Mouse (Mus musculus): ENCODE measurements around the gene Echdc2. TPM values are rescaled to one million over a fixed set of nuclear protein-coding genes. Genes with fewer than 3 reads are reported as not detected.
A peak's percentile ranks its signal among the peaks of the same experiment; 100 is the strongest.
"Not testable (repeated sequence)": the region's sequence is repeated elsewhere in the genome, so short reads cannot be mapped to it uniquely, and the experiment has no call there.

Gene Echdc2
- polyA plus RNA-seq (2015; fragmentation: Nextera tagmentation; extraction: Ambion mirVana), result 10.0 and 10.4 TPM in 2 replicates

GRCm38 (mm10) chr4:108165152-108165895, at the start of gene Echdc2:
Gene Echdc2, plus strand, starts transcription at chr4:108165437.
- Histone ChIP-seq H3K36me3 (no peaks in the 10 kb centered on the region), H3K27ac (replicated peaks) (no peak within 1 kb of the TSS), H3K4me1 (peaks cover 10% of the 10 kb centered on the region; the same call in 1 of the 2 replicates), H3K4me3 (peak within 1 kb of the TSS; percentile 66), H3K4me2 (replicated peaks) (peak within 1 kb of the TSS; percentile 99), H3K9ac (replicated peaks) (peak within 1 kb of the TSS; percentile 59), H3K27me3 (no peaks in the 10 kb centered on the region), H3K9me3 (no peaks in the 10 kb centered on the region)
- peak; percentile 38; the same call in 1 of the 2 replicates for ATAC-seq (replicated peaks)
- WGBS, result under 1% methylated on average over 43 of the region's 43 CpGs

DNA sequence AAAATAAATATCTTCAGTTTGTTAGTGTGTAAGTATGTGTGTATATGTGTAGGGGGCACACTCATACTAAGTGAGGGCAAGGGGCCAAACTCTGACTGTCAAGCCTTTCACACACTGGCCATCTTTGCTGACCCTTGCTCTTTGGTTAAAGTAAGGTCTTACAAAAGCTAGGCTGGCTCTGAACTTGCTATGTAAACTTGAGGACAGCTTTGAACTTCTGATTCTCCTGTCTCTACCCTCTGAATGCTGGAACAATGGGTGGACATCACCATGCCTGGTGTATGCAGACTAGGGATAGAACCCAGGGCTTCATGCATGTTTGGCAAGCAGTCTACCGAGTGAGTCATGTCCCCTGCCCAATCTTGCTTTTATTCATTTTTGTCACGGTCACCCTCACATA, 48.8 kb upstream of the Echdc2 start:
- Histone ChIP-seq H3K27ac (replicated peaks) (no peak overlapping the region), H3K4me2 (replicated peaks) (no peak overlapping the region), H3K9ac (replicated peaks) (no peak overlapping the region), H3K4me1 (no peaks in the 10 kb centered on the region), H3K27me3 (no peaks in the 10 kb centered on the region), H3K4me3 (no peak overlapping the region), H3K36me3 (no peaks in the 10 kb centered on the region), H3K9me3 (no peaks in the 10 kb centered on the region)
- 92% methylated on average over 2 of the region's 2 CpGs for WGBS
- no peak for ATAC-seq (replicated peaks)

GRCm38 (mm10) chr4:108117488-108117887, 47.7 kb upstream of the Echdc2 start:
- peak overlapping the region; percentile 66; the same call in 1 of the 2 replicates for H3K4me3 ChIP-seq
- ATAC-seq (replicated peaks), result no peak
- WGBS, result 93% methylated on average over 8 of the region's 8 CpGs

GRCm38 (mm10) chr4:108117924-108118876, 47.0 kb upstream of the Echdc2 start:
- Histone ChIP-seq H3K36me3 (no peaks in the 10 kb centered on the region), H3K9me3 (no peaks in the 10 kb centered on the region), H3K4me2 (replicated peaks) (peak overlapping the region; percentile 55), H3K27me3 (no peaks in the 10 kb centered on the region), H3K4me1 (no peaks in the 10 kb centered on the region), H3K9ac (replicated peaks) (peak overlapping the region; percentile 67), H3K4me3 (peak overlapping the region; percentile 66), H3K27ac (replicated peaks) (peak overlapping the region; percentile 57)
- peak; percentile 95 for ATAC-seq (replicated peaks)
- 13% methylated on average over 45 of the region's 45 CpGs for WGBS

More at GRCm38 (mm10) chr4:108117488-108117887, 47.7 kb upstream of the Echdc2 start:
- Histone ChIP-seq H3K9ac (replicated peaks) (no peak overlapping the region), H3K36me3 (no peaks in the 10 kb centered on the region), H3K27me3 (no peaks in the 10 kb centered on the region), H3K27ac (replicated peaks) (no peak overlapping the region), H3K4me2 (replicated peaks) (no peak overlapping the region), H3K4me1 (no peaks in the 10 kb centered on the region), H3K9me3 (no peaks in the 10 kb centered on the region)

- no peak for ATAC-seq (replicated peaks)
- WGBS, result 92% methylated on average over 1 of the region's 1 CpGs
- H3K36me3 ChIP-seq, result no peaks in the 10 kb centered on the region
Observed at GRCm38 (mm10) chr4:108124104-108124503, 41.1 kb upstream of the Echdc2 start.

GRCm38 (mm10) chr4:108126260-108126659, 39.0 kb upstream of the Echdc2 start:
- H3K27ac ChIP-seq (replicated peaks), result no peak overlapping the region
- H3K36me3 ChIP-seq, result no peaks in the 10 kb centered on the region
- H3K4me1 ChIP-seq, result no peaks in the 10 kb centered on the region
- no peaks in the 10 kb centered on the region for H3K9me3 ChIP-seq
- WGBS, result 91% methylated on average over 4 of the region's 4 CpGs
- no peak overlapping the region for H3K9ac ChIP-seq (replicated peaks)
- no peak overlapping the region for H3K4me2 ChIP-seq (replicated peaks)
- H3K27me3 ChIP-seq, result no peaks in the 10 kb centered on the region
- no peak for ATAC-seq (replicated peaks)
- H3K4me3 ChIP-seq, result no peak overlapping the region

More at GRCm38 (mm10) chr4:108124104-108124503, 41.1 kb upstream of the Echdc2 start:
- no peak overlapping the region for H3K9ac ChIP-seq (replicated peaks)
- no peaks in the 10 kb centered on the region for H3K27me3 ChIP-seq
- no peak overlapping the region for H3K4me3 ChIP-seq
- H3K9me3 ChIP-seq, result no peaks in the 10 kb centered on the region
- H3K27ac ChIP-seq (replicated peaks), result no peak overlapping the region
- H3K4me1 ChIP-seq, result no peaks in the 10 kb centered on the region
- no peak overlapping the region for H3K4me2 ChIP-seq (replicated peaks)

DNA sequence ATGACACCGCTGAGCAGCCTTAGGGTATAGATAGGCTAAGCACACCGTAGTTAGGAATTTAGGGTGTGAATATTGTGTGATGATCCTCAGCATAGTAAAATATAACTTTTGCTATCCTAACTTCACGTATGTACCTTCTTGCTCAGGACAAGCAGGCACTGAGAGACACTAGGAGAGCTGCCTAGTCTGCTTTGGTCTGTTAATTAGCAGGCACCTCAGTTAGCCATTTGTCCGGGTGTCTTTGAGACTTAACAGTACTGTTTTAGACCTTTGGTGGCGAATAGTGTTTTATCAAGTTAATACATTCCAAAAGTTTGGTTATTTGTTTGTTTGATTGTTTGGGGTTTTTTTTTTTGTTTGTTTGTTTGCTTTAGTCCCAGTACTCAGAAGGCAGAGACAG, 37.7 kb upstream of the Echdc2 start:
- no peaks in the 10 kb centered on the region for H3K4me1 ChIP-seq
- no peak overlapping the region for H3K4me2 ChIP-seq (replicated peaks)
- H3K27me3 ChIP-seq, result no peaks in the 10 kb centered on the region
- no peaks in the 10 kb centered on the region for H3K36me3 ChIP-seq
- no peak overlapping the region for H3K9ac ChIP-seq (replicated peaks)
- H3K4me3 ChIP-seq, result no peak overlapping the region
- H3K9me3 ChIP-seq, result no peaks in the 10 kb centered on the region
- no peak overlapping the region for H3K27ac ChIP-seq (replicated peaks)
- 93% methylated on average over 5 of the region's 5 CpGs for WGBS
- ATAC-seq (replicated peaks), result no peak

- Histone ChIP-seq H3K4me3 (no peak overlapping the region), H3K27ac (replicated peaks) (no peak overlapping the region), H3K27me3 (no peaks in the 10 kb centered on the region), H3K36me3 (no peaks in the 10 kb centered on the region), H3K9me3 (no peaks in the 10 kb centered on the region), H3K4me2 (replicated peaks) (no peak overlapping the region), H3K4me1 (no peaks in the 10 kb centered on the region), H3K9ac (replicated peaks) (no peak overlapping the region)
- WGBS, result 96% methylated on average over 2 of the region's 2 CpGs
- no peak for ATAC-seq (replicated peaks)
Observed at GRCm38 (mm10) chr4:108128339-108128738, 36.9 kb upstream of the Echdc2 start.

- no peak for ATAC-seq (replicated peaks)
- Histone ChIP-seq H3K4me2 (replicated peaks) (no peak overlapping the region), H3K27me3 (no peaks in the 10 kb centered on the region), H3K27ac (replicated peaks) (no peak overlapping the region), H3K4me3 (no peak overlapping the region), H3K9ac (replicated peaks) (no peak overlapping the region), H3K4me1 (no peaks in the 10 kb centered on the region), H3K9me3 (no peaks in the 10 kb centered on the region), H3K36me3 (no peaks in the 10 kb centered on the region)
- WGBS, result 87% methylated on average over 3 of the region's 3 CpGs
Observed at GRCm38 (mm10) chr4:108130452-108130851, 34.8 kb upstream of the Echdc2 start.

DNA sequence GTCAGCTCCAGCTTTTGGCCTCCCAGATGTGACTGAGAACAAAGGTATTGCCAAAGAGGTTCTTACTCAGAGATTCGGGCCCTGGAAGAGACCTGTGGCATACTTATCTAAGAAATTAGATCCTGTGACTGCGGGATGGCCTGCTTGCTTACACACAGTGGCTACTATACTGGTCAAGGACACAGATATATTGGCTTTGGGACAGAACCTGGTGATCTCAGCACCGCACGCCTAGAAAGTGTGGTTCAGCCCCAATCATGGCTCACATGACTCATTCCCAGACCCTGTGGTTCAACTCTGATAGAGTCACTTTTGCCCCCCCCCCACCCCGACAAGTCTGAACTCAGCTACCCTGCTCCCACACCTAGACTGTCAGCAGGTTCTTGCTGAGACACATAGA, 28.3 kb upstream of the Echdc2 start:
- Histone ChIP-seq H3K9ac (replicated peaks) (no peak overlapping the region), H3K36me3 (no peaks in the 10 kb centered on the region)
- no peak for ATAC-seq (replicated peaks)

DNA sequence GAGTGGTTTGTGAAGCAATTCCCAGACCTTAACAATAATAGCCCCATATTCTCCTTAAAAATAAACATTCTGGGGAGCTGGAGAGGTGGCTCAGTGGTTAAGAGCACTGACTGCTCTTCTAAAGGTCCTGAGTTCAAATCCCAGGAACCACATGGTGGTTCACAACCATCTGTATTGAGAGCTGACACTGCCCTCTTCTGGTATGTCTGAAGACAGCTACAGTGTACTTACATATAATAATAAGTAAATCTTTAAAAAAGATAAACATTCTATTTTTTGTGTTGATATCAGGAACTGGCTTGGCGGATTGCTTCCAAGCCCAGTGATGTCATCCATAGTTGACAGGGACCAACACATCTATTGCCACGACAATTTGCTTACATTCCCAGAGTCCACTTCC, 22.1 kb upstream of the Echdc2 start:
- not testable (repeated sequence) for H3K9ac ChIP-seq (replicated peaks); H3K27ac ChIP-seq (replicated peaks); H3K27me3 ChIP-seq; ATAC-seq (replicated peaks); H3K36me3 ChIP-seq; H3K4me1 ChIP-seq; H3K4me2 ChIP-seq (replicated peaks); H3K4me3 ChIP-seq; H3K9me3 ChIP-seq
- WGBS, result 89% methylated on average over 2 of the region's 2 CpGs

More for the DNA sequence above, 28.3 kb upstream of the Echdc2 start:
- H3K4me2 ChIP-seq (replicated peaks), result no peak overlapping the region
- 90% methylated on average over 5 of the region's 5 CpGs for WGBS
- no peak overlapping the region for H3K27ac ChIP-seq (replicated peaks)
- H3K4me1 ChIP-seq, result no peaks in the 10 kb centered on the region
- H3K9me3 ChIP-seq, result no peaks in the 10 kb centered on the region
- H3K4me3 ChIP-seq, result no peak overlapping the region
- no peaks in the 10 kb centered on the region for H3K27me3 ChIP-seq

- H3K4me1 ChIP-seq, result no peaks in the 10 kb centered on the region
- H3K9me3 ChIP-seq, result no peaks in the 10 kb centered on the region
- no peak overlapping the region for H3K27ac ChIP-seq (replicated peaks)
- no peak overlapping the region for H3K9ac ChIP-seq (replicated peaks)
- H3K4me2 ChIP-seq (replicated peaks), result no peak overlapping the region
- no peaks in the 10 kb centered on the region for H3K36me3 ChIP-seq
- no peak for ATAC-seq (replicated peaks)
- no peak overlapping the region for H3K4me3 ChIP-seq
- H3K27me3 ChIP-seq, result no peaks in the 10 kb centered on the region
Observed at GRCm38 (mm10) chr4:108143778-108144177, 21.5 kb upstream of the Echdc2 start.

Measured in forebrain, embryonic 15.5 days (tissue).